Mouse (Mus musculus) forebrain, embryonic 10.5 days (tissue): ENCODE measurements around the gene Bicc1. TPM values are rescaled to one million over a fixed set of nuclear protein-coding genes. Genes with fewer than 3 reads are reported as not detected.

Experiments
- DNase-seq: peaks from one replicate; pipeline ENCODE4 v3.0.0-alpha.2; 2017; ENCODE audit warnings: low spot score; ENCODE audit errors: extremely low spot score
- H3K27ac ChIP-seq: fragments of 300-500 bp; sonication (generic); 2 replicates; pipeline ENCODE4 v1.5.1; 2016; ENCODE audit warnings: mild to moderate bottlenecking
- H3K27me3 ChIP-seq: fragments of 300-500 bp; sonication (generic); 2 replicates; pipeline ENCODE4 v1.6.1; 2016; ENCODE audit warnings: mild to moderate bottlenecking; ENCODE audit not compliant: poor library complexity, severe bottlenecking
- H3K36me3 ChIP-seq: fragments of 300-500 bp; sonication (generic); replicated peaks from 2 replicates; pipeline ENCODE4 v1.6.1; 2016; ENCODE audit warnings: mild to moderate bottlenecking, moderate library complexity
- H3K4me1 ChIP-seq: fragments of 300-500 bp; sonication (generic); 2 replicates; pipeline ENCODE4 v1.6.1; 2016
- H3K4me3 ChIP-seq: fragments of 300-500 bp; sonication (generic); 2 replicates; pipeline ENCODE4 v1.5.1; 2016; ENCODE audit warnings: mild to moderate bottlenecking, moderate library complexity
- H3K9me3 ChIP-seq: fragments of 300-500 bp; sonication (generic); 2 replicates; pipeline ENCODE4 v1.6.1; 2016; ENCODE audit warnings: mild to moderate bottlenecking, moderate library complexity
- WGBS: fragments of 180-500 bp; shearing (Covaris S2); methylation state at CpG from one replicate; pipeline ENCODE4 v1.1.7; 2016; 5-methylcytosine and 5-hydroxymethylcytosine counted together
- polyA plus RNA-seq: library from polyadenylated mRNA; unstranded; fragments of >200 nt; fragmentation: Nextera tagmentation; extraction: Ambion mirVana; gene quantifications from 2 replicates; pipeline ENCODE4 v1.2.1, GENCODE M21; 2016

The Bicc1 gene
- polyA plus RNA-seq, 1 experiment from 2014 or later: 2.7 TPM

DNA sequence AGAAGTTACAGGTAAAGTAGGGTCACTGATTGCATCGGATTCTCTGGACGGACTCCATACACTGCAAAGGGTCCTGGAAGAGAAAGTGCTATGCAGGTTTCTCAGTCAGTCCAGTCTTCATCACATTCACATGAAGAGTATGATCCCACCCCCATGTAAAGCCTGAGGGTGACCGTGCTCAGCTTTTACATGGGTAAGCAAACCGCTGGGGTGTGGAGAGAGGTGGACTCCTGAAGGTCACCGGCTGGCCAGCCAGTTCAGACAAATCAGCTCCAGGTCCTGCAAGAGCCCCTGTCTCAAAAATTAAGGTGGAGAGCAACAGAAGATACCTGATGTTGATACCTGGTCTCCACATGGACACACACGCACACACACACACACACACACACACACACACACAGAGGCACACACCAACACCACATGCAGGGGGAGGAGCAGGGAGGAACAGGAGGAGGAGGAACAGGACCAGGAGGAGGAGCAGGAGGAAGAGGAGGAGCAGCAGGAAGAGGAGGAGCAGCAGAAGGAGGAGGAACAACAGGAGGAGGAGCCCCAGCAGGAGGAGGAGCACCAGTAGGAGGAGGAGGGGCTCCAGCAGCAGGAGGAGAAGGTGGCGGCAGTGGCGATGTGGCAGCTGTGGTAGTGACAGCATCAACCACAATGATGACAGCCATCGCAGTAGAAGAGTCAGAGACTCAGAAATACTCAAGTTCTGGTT is 52.9 kb downstream of the Bicc1 start:
- 95% methylated on average over 9 of the region's 9 CpGs for WGBS

GRCm38 (mm10) chr10:71104791-71105190 is 54.7 kb downstream of the Bicc1 start:
- no peaks in the 10 kb centered on the region for H3K36me3 ChIP-seq
- no peak overlapping the region for H3K27ac ChIP-seq
- H3K4me1 ChIP-seq: no peaks in the 10 kb centered on the region
- 73% methylated on average over 6 of the region's 6 CpGs for WGBS
- DNase-seq: no peak
- H3K9me3 ChIP-seq: no peaks in the 10 kb centered on the region
- no peaks in the 10 kb centered on the region for H3K27me3 ChIP-seq
- no peak overlapping the region for H3K4me3 ChIP-seq

More for the DNA sequence above, 52.9 kb downstream of the Bicc1 start:
- Histone ChIP-seq H3K27me3 (no peaks in the 10 kb centered on the region), H3K9me3 (peaks cover 3% of the 10 kb centered on the region; the same call in 1 of the 2 replicates), H3K4me1 (no peaks in the 10 kb centered on the region), H3K36me3 (no peaks in the 10 kb centered on the region), H3K4me3 (no peak overlapping the region), H3K27ac (no peak overlapping the region)
- no peak for DNase-seq

GRCm38 (mm10) chr10:71100815-71101499 is 58.5 kb downstream of the Bicc1 start:
- no peak overlapping the region for H3K27ac ChIP-seq
- WGBS: 78% methylated on average over 8 of the region's 8 CpGs
- H3K4me1 ChIP-seq: no peaks in the 10 kb centered on the region
- no peaks in the 10 kb centered on the region for H3K36me3 ChIP-seq
- H3K4me3 ChIP-seq: no peak overlapping the region
- DNase-seq: no peak
- no peaks in the 10 kb centered on the region for H3K9me3 ChIP-seq
- H3K27me3 ChIP-seq: no peaks in the 10 kb centered on the region

GRCm38 (mm10) chr10:71094707-71095254 is 64.7 kb downstream of the Bicc1 start:
- no peaks in the 10 kb centered on the region for H3K9me3 ChIP-seq
- DNase-seq: no peak
- 89% methylated on average over 8 of the region's 8 CpGs for WGBS
- no peaks in the 10 kb centered on the region for H3K4me1 ChIP-seq
- no peak overlapping the region for H3K4me3 ChIP-seq
- no peaks in the 10 kb centered on the region for H3K27me3 ChIP-seq
- no peak overlapping the region for H3K27ac ChIP-seq
- no peaks in the 10 kb centered on the region for H3K36me3 ChIP-seq

GRCm38 (mm10) chr10:71093312-71093711 is 66.2 kb downstream of the Bicc1 start:
- WGBS: 81% methylated on average over 2 of the region's 2 CpGs
- Histone ChIP-seq H3K4me1 (no peaks in the 10 kb centered on the region), H3K27ac (no peak overlapping the region), H3K27me3 (no peaks in the 10 kb centered on the region), H3K36me3 (no peaks in the 10 kb centered on the region), H3K9me3 (no peaks in the 10 kb centered on the region), H3K4me3 (no peak overlapping the region)
- DNase-seq: no peak

GRCm38 (mm10) chr10:71087359-71087716 is 72.2 kb downstream of the Bicc1 start:
- Histone ChIP-seq H3K36me3 (no peaks in the 10 kb centered on the region), H3K4me1 (no peaks in the 10 kb centered on the region), H3K9me3 (no peaks in the 10 kb centered on the region), H3K27ac (no peak overlapping the region), H3K4me3 (no peak overlapping the region), H3K27me3 (no peaks in the 10 kb centered on the region)
- no peak for DNase-seq
- whole genome bisulfite sequencing: 91% methylated on average over 4 of the region's 4 CpGs

DNA sequence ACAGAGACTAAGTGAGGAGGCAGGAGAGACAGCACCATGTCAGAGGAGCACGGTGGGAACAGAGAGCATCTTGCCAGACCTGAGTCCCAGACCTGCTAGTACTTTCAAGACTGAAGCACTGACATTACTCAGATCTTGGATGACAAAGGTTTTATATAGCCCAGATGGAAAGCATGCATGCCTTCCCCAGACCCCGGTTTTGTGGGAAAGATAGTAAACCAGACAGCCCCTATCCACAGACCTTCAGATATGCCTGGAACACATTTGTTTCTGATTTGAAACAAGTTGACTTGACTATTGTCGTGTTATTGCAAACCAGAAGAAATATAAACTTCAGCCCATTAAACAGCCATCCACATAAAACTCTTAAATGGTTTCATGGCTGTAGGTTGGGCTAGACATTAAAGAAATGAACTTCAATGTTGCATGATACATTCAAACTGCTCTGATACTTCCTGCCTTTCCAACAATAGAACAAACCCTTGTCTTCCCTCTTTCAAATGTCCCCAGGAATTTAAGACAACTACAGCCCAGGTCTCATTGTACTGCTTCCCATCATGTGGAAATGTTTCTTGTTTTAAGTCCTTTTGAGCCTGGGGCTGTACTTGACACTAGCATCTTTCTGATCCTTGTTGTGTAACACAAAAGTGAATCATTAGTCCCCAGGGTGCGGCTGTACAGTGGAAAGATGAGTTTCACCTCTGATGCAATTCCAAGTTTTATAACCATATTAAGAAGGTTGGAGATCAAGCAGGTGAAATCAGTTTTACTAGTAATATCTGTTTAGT is 72.7 kb downstream of the Bicc1 start:
- Histone ChIP-seq H3K9me3 (no peaks in the 10 kb centered on the region), H3K4me1 (no peaks in the 10 kb centered on the region), H3K27me3 (no peaks in the 10 kb centered on the region), H3K36me3 (no peaks in the 10 kb centered on the region), H3K4me3 (no peak overlapping the region), H3K27ac (no peak overlapping the region)
- WGBS: 89% methylated on average over 4 of the region's 4 CpGs
- no peak for DNase-seq

- whole genome bisulfite sequencing: 88% methylated on average over 6 of the region's 6 CpGs
- Histone ChIP-seq H3K27me3 (no peaks in the 10 kb centered on the region), H3K4me3 (no peak overlapping the region), H3K9me3 (no peaks in the 10 kb centered on the region), H3K27ac (no peak overlapping the region), H3K36me3 (no peaks in the 10 kb centered on the region), H3K4me1 (no peaks in the 10 kb centered on the region)
- DNase-seq: no peak
Measured at GRCm38 (mm10) chr10:71082986-71083385, 76.5 kb downstream of the Bicc1 start.

GRCm38 (mm10) chr10:71078856-71079255 is 80.6 kb downstream of the Bicc1 start:
- H3K4me1 ChIP-seq: no peaks in the 10 kb centered on the region
- WGBS: 95% methylated on average over 5 of the region's 5 CpGs
- H3K9me3 ChIP-seq: no peaks in the 10 kb centered on the region
- H3K36me3 ChIP-seq: no peaks in the 10 kb centered on the region
- no peaks in the 10 kb centered on the region for H3K27me3 ChIP-seq
- no peak for DNase-seq
- no peak overlapping the region for H3K27ac ChIP-seq
- H3K4me3 ChIP-seq: no peak overlapping the region

GRCm38 (mm10) chr10:71065009-71065408 is 94.5 kb downstream of the Bicc1 start:
- Histone ChIP-seq H3K27me3 (no peaks in the 10 kb centered on the region), H3K27ac (no peak overlapping the region), H3K36me3 (no peaks in the 10 kb centered on the region), H3K4me3 (no peak overlapping the region), H3K4me1 (no peaks in the 10 kb centered on the region), H3K9me3 (no peaks in the 10 kb centered on the region)
- DNase-seq: no peak
- 89% methylated on average over 4 of the region's 4 CpGs for WGBS

- H3K27me3 ChIP-seq: no peaks in the 10 kb centered on the region
- DNase-seq: no peak
- no peak overlapping the region for H3K27ac ChIP-seq
- H3K4me3 ChIP-seq: no peak overlapping the region
- 96% methylated on average over 6 of the region's 6 CpGs for WGBS
- H3K36me3 ChIP-seq: no peaks in the 10 kb centered on the region
- H3K4me1 ChIP-seq: no peaks in the 10 kb centered on the region
- H3K9me3 ChIP-seq: no peaks in the 10 kb centered on the region
Measured at GRCm38 (mm10) chr10:71064576-71064975, 94.9 kb downstream of the Bicc1 start.

GRCm38 (mm10) chr10:71062151-71062550 is 97.3 kb downstream of the Bicc1 start:
- no peak overlapping the region for H3K27ac ChIP-seq
- no peaks in the 10 kb centered on the region for H3K9me3 ChIP-seq
- no peaks in the 10 kb centered on the region for H3K36me3 ChIP-seq
- DNase-seq: no peak
- peaks cover 13% of the 10 kb centered on the region for H3K4me1 ChIP-seq
- WGBS: 79% methylated on average over 6 of the region's 6 CpGs
- no peak overlapping the region for H3K4me3 ChIP-seq
- no peaks in the 10 kb centered on the region for H3K27me3 ChIP-seq

- Histone ChIP-seq H3K27me3 (no peaks in the 10 kb centered on the region), H3K36me3 (no peaks in the 10 kb centered on the region), H3K27ac (no peak overlapping the region), H3K9me3 (no peaks in the 10 kb centered on the region), H3K4me1 (peaks cover 13% of the 10 kb centered on the region), H3K4me3 (no peak overlapping the region)
- 70% methylated on average over 2 of the region's 2 CpGs for whole genome bisulfite sequencing
- DNase-seq: peak; percentile 19
Measured at GRCm38 (mm10) chr10:71060269-71060668, 99.2 kb downstream of the Bicc1 start.
